Mouse (Mus musculus): ENCODE results near the gene Magi2. TPM values are rescaled to one million over a fixed set of nuclear protein-coding genes. Genes with fewer than 3 reads are reported as not detected.

Magi2 gene
- polyA plus RNA-seq, 1 experiment from 2014 or later: 22.7 TPM

- no peak for ATAC-seq
- WGBS: 74% methylated on average over 7 of the region's 7 CpGs
These were observed 852.1 kb downstream of the Magi2 start for GRCm38 (mm10) chr5:20078931-20079330.

GRCm38 (mm10) chr5:20080605-20081309 is 853.9 kb downstream of the Magi2 start:
- Histone ChIP-seq H3K27ac (ENCODE audit: low read depth, low read length) (no peak overlapping the region), H3K9me3 (ENCODE audit: control insufficient read depth, low read length) (no peaks in the 10 kb centered on the region), H3K4me2 (ENCODE audit: low read length) (no peak overlapping the region), H3K36me3 (ENCODE audit: control insufficient read depth, insufficient read depth, low read length) (no peaks in the 10 kb centered on the region), H3K27me3 (replicated peaks; ENCODE audit: control insufficient read depth, insufficient read depth, low read length) (no peaks in the 10 kb centered on the region), H3K4me1 (ENCODE audit: control insufficient read depth, insufficient read depth, low read depth, low read length) (no peaks in the 10 kb centered on the region), H3K4me3 (ENCODE audit: low read length) (no peak overlapping the region), H3K9ac (ENCODE audit: low read depth, low read length) (no peak overlapping the region)
- WGBS: 85% methylated on average over 9 of the region's 9 CpGs
- no peak for ATAC-seq

More at GRCm38 (mm10) chr5:20078931-20079330, 852.1 kb downstream of the Magi2 start:
- Histone ChIP-seq H3K9ac (ENCODE audit: low read depth, low read length) (no peak overlapping the region), H3K36me3 (ENCODE audit: control insufficient read depth, insufficient read depth, low read length) (no peaks in the 10 kb centered on the region), H3K4me1 (ENCODE audit: control insufficient read depth, insufficient read depth, low read depth, low read length) (no peaks in the 10 kb centered on the region), H3K9me3 (ENCODE audit: control insufficient read depth, low read length) (no peaks in the 10 kb centered on the region), H3K27ac (ENCODE audit: low read depth, low read length) (no peak overlapping the region), H3K4me2 (ENCODE audit: low read length) (no peak overlapping the region), H3K4me3 (ENCODE audit: low read length) (no peak overlapping the region), H3K27me3 (replicated peaks; ENCODE audit: control insufficient read depth, insufficient read depth, low read length) (no peaks in the 10 kb centered on the region)

DNA sequence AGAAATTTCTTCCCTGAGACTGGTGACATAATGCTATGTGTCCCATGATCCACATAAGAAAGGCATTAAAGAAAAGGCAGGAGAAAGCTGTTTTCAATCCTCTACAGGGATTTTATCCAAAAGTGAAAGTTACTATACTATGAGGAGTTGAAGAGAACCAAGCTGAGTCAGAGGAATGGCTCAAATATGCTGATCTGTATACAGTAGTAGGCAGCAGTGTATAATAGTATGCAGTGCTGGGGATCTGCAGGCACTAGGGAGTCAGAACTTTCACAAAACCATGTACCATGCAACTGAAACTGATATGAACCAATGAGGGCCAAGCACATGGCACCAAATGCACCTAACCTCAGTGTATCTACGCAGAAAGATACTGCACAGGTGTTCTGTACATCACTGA is 855.5 kb downstream of the Magi2 start:
- no peak for ATAC-seq
- H3K36me3 ChIP-seq (ENCODE audit: control insufficient read depth, insufficient read depth, low read length): no peaks in the 10 kb centered on the region
- H3K27me3 ChIP-seq (replicated peaks; ENCODE audit: control insufficient read depth, insufficient read depth, low read length): no peaks in the 10 kb centered on the region
- H3K4me3 ChIP-seq (ENCODE audit: low read length): no peak overlapping the region
- 100% methylated on average over 1 of the region's 1 CpGs for WGBS
- no peaks in the 10 kb centered on the region for H3K9me3 ChIP-seq (ENCODE audit: control insufficient read depth, low read length)
- H3K27ac ChIP-seq (ENCODE audit: low read depth, low read length): no peak overlapping the region
- no peak overlapping the region for H3K9ac ChIP-seq (ENCODE audit: low read depth, low read length)
- H3K4me1 ChIP-seq (ENCODE audit: control insufficient read depth, insufficient read depth, low read depth, low read length): no peaks in the 10 kb centered on the region
- no peak overlapping the region for H3K4me2 ChIP-seq (ENCODE audit: low read length)

DNA sequence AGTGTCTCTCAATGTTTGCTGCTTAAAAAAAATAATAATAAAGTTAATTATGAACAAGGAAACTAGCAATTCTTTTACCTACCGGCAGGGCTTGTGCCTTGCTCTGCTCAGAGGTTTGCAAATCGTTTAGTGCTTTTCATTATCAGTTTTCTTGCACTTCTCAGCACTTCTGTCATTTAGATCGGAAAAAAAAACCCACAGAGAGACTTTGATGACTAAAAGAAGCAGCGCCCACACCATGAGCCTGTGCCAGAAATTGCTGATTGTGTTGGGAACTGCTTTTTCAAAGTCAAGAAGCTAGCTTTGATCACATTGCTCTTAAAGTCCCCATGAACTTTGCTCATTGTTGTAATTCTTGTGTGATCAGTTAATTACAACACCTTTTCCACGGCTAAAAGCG is 860.2 kb downstream of the Magi2 start:
- no peaks in the 10 kb centered on the region for H3K36me3 ChIP-seq (ENCODE audit: control insufficient read depth, insufficient read depth, low read length)
- no peaks in the 10 kb centered on the region for H3K9me3 ChIP-seq (ENCODE audit: control insufficient read depth, low read length)
- no peak for ATAC-seq
- no peak overlapping the region for H3K4me2 ChIP-seq (ENCODE audit: low read length)
- H3K4me1 ChIP-seq (ENCODE audit: control insufficient read depth, insufficient read depth, low read depth, low read length): no peaks in the 10 kb centered on the region
- H3K27me3 ChIP-seq (replicated peaks; ENCODE audit: control insufficient read depth, insufficient read depth, low read length): no peaks in the 10 kb centered on the region
- no peak overlapping the region for H3K4me3 ChIP-seq (ENCODE audit: low read length)
- H3K27ac ChIP-seq (ENCODE audit: low read depth, low read length): no peak overlapping the region
- H3K9ac ChIP-seq (ENCODE audit: low read depth, low read length): no peak overlapping the region
- WGBS: 65% methylated on average over 6 of the region's 6 CpGs

GRCm38 (mm10) chr5:20103869-20104268 is 877.0 kb downstream of the Magi2 start:
- Histone ChIP-seq H3K36me3 (ENCODE audit: control insufficient read depth, insufficient read depth, low read length) (no peaks in the 10 kb centered on the region), H3K9ac (ENCODE audit: low read depth, low read length) (no peak overlapping the region), H3K27ac (ENCODE audit: low read depth, low read length) (no peak overlapping the region), H3K27me3 (replicated peaks; ENCODE audit: control insufficient read depth, insufficient read depth, low read length) (no peaks in the 10 kb centered on the region), H3K4me1 (ENCODE audit: control insufficient read depth, insufficient read depth, low read depth, low read length) (peaks cover 6% of the 10 kb centered on the region), H3K9me3 (ENCODE audit: control insufficient read depth, low read length) (no peaks in the 10 kb centered on the region), H3K4me3 (ENCODE audit: low read length) (no peak overlapping the region), H3K4me2 (ENCODE audit: low read length) (no peak overlapping the region)
- no peak for ATAC-seq

- H3K4me2 ChIP-seq (ENCODE audit: low read length): no peak overlapping the region
- no peaks in the 10 kb centered on the region for H3K27me3 ChIP-seq (replicated peaks; ENCODE audit: control insufficient read depth, insufficient read depth, low read length)
- peaks cover 6% of the 10 kb centered on the region for H3K4me1 ChIP-seq (ENCODE audit: control insufficient read depth, insufficient read depth, low read depth, low read length)
- no peak overlapping the region for H3K9ac ChIP-seq (ENCODE audit: low read depth, low read length)
- ATAC-seq: no peak
- no peak overlapping the region for H3K4me3 ChIP-seq (ENCODE audit: low read length)
- WGBS: 63% methylated on average over 3 of the region's 3 CpGs
- H3K9me3 ChIP-seq (ENCODE audit: control insufficient read depth, low read length): no peaks in the 10 kb centered on the region
- H3K36me3 ChIP-seq (ENCODE audit: control insufficient read depth, insufficient read depth, low read length): no peaks in the 10 kb centered on the region
- no peak overlapping the region for H3K27ac ChIP-seq (ENCODE audit: low read depth, low read length)
These were observed 877.7 kb downstream of the Magi2 start for GRCm38 (mm10) chr5:20104496-20104895.

DNA sequence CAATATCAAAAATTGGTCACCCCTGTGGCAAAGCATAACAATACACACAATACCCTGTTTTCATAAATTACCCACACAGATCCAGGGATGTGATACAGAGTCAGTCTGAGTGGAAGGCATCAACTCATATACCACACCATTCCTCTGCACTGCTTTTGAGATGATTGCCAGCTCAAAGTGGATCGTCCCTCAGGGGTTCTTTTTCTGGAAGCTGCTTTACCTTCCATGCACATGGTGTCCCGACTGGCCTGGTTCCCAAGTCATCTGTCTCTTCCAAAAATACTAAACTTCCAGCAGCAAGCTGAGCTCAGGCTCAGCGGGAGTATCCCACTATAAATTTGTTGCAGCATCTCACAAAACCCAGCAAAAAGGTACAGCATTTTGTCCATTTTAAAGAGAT is 882.7 kb downstream of the Magi2 start:
- no peaks in the 10 kb centered on the region for H3K27me3 ChIP-seq (replicated peaks; ENCODE audit: control insufficient read depth, insufficient read depth, low read length)
- H3K27ac ChIP-seq (ENCODE audit: low read depth, low read length): no peak overlapping the region
- no peak overlapping the region for H3K4me3 ChIP-seq (ENCODE audit: low read length)
- H3K36me3 ChIP-seq (ENCODE audit: control insufficient read depth, insufficient read depth, low read length): no peaks in the 10 kb centered on the region
- H3K4me1 ChIP-seq (ENCODE audit: control insufficient read depth, insufficient read depth, low read depth, low read length): peaks cover 4% of the 10 kb centered on the region
- H3K4me2 ChIP-seq (ENCODE audit: low read length): no peak overlapping the region
- H3K9me3 ChIP-seq (ENCODE audit: control insufficient read depth, low read length): no peaks in the 10 kb centered on the region
- H3K9ac ChIP-seq (ENCODE audit: low read depth, low read length): no peak overlapping the region
- WGBS: 78% methylated on average over 3 of the region's 3 CpGs
- ATAC-seq: no peak

DNA sequence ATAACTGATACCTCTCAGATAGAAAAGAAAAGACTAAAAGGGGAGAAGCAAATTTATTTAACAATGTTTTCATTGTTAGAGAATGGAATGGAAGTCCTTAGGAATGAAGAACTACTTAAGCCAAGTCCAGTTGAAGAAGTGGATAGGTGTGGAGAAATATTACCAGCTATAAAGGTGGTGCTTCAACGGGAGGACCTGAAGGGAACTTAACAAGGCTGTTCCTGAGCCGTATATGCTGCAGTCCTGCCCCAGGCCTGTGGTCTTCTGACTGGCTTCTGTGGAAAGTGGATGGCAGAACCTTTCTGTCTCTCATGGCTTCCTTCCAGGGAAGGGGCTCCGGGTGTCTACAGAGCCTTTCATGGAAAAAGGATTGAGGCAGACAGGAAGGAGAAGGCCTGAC is 890.3 kb downstream of the Magi2 start:
- Histone ChIP-seq H3K27me3 (replicated peaks; ENCODE audit: control insufficient read depth, insufficient read depth, low read length) (no peaks in the 10 kb centered on the region), H3K4me2 (ENCODE audit: low read length) (no peak overlapping the region), H3K4me1 (ENCODE audit: control insufficient read depth, insufficient read depth, low read depth, low read length) (no peaks in the 10 kb centered on the region), H3K4me3 (ENCODE audit: low read length) (no peak overlapping the region), H3K27ac (ENCODE audit: low read depth, low read length) (no peak overlapping the region), H3K9ac (ENCODE audit: low read depth, low read length) (no peak overlapping the region), H3K36me3 (ENCODE audit: control insufficient read depth, insufficient read depth, low read length) (no peaks in the 10 kb centered on the region), H3K9me3 (ENCODE audit: control insufficient read depth, low read length) (no peaks in the 10 kb centered on the region)
- WGBS: 83% methylated on average over 3 of the region's 3 CpGs
- ATAC-seq: no peak

DNA sequence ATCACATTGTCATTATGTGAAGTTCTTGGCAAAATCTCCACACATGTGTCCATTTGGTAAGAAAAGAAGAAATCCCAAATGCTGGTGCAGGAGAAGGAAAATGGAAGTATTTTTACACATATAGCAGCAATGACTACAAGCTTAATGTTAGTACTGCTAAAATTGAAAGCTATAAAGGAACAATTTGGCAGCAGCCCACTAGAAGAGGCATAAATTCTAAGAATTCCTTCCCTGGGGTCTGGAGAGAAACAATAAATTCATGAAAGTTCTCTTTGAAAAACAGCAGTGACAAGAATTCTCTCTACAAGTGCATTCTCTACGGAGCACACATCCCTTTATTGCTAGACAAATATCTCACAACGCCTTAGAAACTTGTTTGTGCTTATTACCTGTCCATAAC is 913.4 kb downstream of the Magi2 start:
- Histone ChIP-seq H3K27me3 (replicated peaks; ENCODE audit: control insufficient read depth, insufficient read depth, low read length) (no peaks in the 10 kb centered on the region), H3K4me1 (ENCODE audit: control insufficient read depth, insufficient read depth, low read depth, low read length) (peaks cover 6% of the 10 kb centered on the region), H3K9me3 (ENCODE audit: control insufficient read depth, low read length) (no peaks in the 10 kb centered on the region), H3K27ac (ENCODE audit: low read depth, low read length) (no peak overlapping the region), H3K4me2 (ENCODE audit: low read length) (no peak overlapping the region), H3K4me3 (ENCODE audit: low read length) (no peak overlapping the region), H3K36me3 (ENCODE audit: control insufficient read depth, insufficient read depth, low read length) (no peaks in the 10 kb centered on the region), H3K9ac (ENCODE audit: low read depth, low read length) (no peak overlapping the region)
- WGBS: 45% methylated on average over 2 of the region's 2 CpGs
- no peak for ATAC-seq

Measured in hindbrain, embryonic 16.5 days (tissue).